Mouse (Mus musculus) small intestine, adult 2 months (tissue): Measurements from ENCODE around the gene Stx1b. TPM values are rescaled to one million over a fixed set of nuclear protein-coding genes. Genes with fewer than 3 reads are reported as not detected.

ENCODE experiments used
- H3K27ac ChIP-seq: fragments of 200-500 bp; 2 replicates; pipeline ENCODE4 v1.5.1; 2012; ENCODE audit warnings: low read depth, low read length, control low read depth, inconsistent platforms; ENCODE audit not compliant: insufficient read depth
- H3K27me3 ChIP-seq: fragments of 200-500 bp; 2 replicates; pipeline ENCODE4 v1.6.1; 2012; ENCODE audit warnings: mild to moderate bottlenecking, moderate library complexity, low read length, inconsistent platforms; ENCODE audit not compliant: control insufficient read depth, insufficient read depth
- H3K36me3 ChIP-seq: fragments of 200-500 bp; 2 replicates; pipeline ENCODE4 v1.6.1; 2012; ENCODE audit warnings: mild to moderate bottlenecking, low read length, control low read depth, inconsistent platforms; ENCODE audit not compliant: control insufficient read depth, insufficient read depth
- H3K4me1 ChIP-seq: fragments of 200-500 bp; 2 replicates; pipeline ENCODE4 v1.6.1; 2012; ENCODE audit warnings: low read length, inconsistent platforms, mixed read lengths; ENCODE audit not compliant: control insufficient read depth, insufficient read depth, insufficient read length
- H3K4me3 ChIP-seq: fragments of 200-500 bp; 2 replicates; pipeline ENCODE4 v1.5.1; 2012; ENCODE audit warnings: low read depth, mild to moderate bottlenecking, control low read depth, inconsistent platforms, low read length, moderate library complexity
- CTCF ChIP-seq: fragments of 200-500 bp; IDR thresholded peaks from 2 replicates; pipeline ENCODE4 v1.5.1; 2012; ENCODE audit warnings: low read depth, mild to moderate bottlenecking, control low read depth, inconsistent platforms, low read length, moderate library complexity, mixed read lengths; ENCODE audit not compliant: insufficient replicate concordance, insufficient read length; ENCODE audit errors: extremely low read depth
- POLR2A ChIP-seq: fragments of 200-500 bp; IDR thresholded peaks from 2 replicates; pipeline ENCODE4 v1.6.1; 2012; ENCODE audit warnings: low read depth, mild to moderate bottlenecking, control low read depth, inconsistent platforms, low read length, moderate library complexity
- WGBS: fragments of 180-500 bp; shearing (Covaris S2); methylation state at CpG from one replicate; pipeline ENCODE4 v1.1.7; 2018; 5-methylcytosine and 5-hydroxymethylcytosine counted together
- polyA plus RNA-seq: library from polyadenylated mRNA; depleted of rRNA; stranded (reverse); fragments of >200 nt; gene quantifications from 2 replicates; pipeline ENCODE4 v1.2.3, GENCODE M21; 2012; rRNA removed

The Stx1b gene
- polyA plus RNA-seq, 1 experiment, result 1.8 TPM

DNA sequence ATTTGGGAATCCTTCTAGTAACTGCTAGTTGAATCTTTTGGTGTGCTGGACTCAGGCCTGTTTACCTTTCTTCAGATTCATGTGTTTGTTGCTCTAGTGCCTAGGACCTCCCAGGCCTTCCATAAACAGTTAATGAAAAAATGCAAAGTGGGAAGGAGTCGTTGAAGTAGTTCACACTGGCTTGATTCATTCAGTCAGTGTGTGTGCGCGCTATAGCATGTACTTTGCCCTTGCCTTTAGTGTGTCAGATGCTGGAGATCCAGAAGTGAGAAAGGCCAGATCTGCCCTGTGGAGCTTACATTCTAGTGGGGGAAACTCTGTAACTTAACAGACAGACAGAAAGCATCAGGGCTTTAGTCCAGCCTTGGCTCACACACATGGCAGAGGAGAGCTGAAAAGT is 63.9 kb downstream of the Stx1b start:
- 46% methylated on average over 3 of the region's 3 CpGs for WGBS
- no peak overlapping the region for H3K4me3 ChIP-seq
- peaks cover 25% of the 10 kb centered on the region for H3K36me3 ChIP-seq
- H3K27ac ChIP-seq, result no peak overlapping the region
- TF ChIP-seq CTCF (no peak), POLR2A (no peak)
- H3K27me3 ChIP-seq, result no peaks in the 10 kb centered on the region
- no peaks in the 10 kb centered on the region; the same call in 1 of the 2 replicates for H3K4me1 ChIP-seq

DNA sequence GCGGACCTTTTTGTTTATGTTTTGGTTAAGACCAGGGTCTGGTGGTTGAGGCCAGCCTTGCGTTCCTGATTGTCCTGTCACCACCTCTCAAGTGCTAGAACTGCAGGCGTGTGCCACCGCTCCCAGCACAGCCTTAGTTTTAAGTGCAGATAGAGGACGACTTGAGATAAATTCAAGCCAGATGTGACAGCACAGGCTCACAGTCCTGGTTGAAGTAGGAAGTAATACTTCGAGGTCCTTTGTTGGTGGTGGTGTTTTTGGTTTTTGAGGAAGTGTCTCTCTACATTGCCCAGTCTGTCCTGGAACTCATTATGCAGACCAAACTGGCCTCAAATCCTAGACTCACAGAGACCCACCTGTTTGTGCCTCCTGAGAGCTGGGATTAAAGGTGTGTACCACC is 64.6 kb downstream of the Stx1b start:
- TF ChIP-seq CTCF (no peak), POLR2A (no peak)
- Histone ChIP-seq H3K27me3 (no peaks in the 10 kb centered on the region), H3K4me1 (no peaks in the 10 kb centered on the region; the same call in 1 of the 2 replicates), H3K27ac (no peak overlapping the region), H3K4me3 (no peak overlapping the region), H3K36me3 (peaks cover 28% of the 10 kb centered on the region)
- WGBS, result 73% methylated on average over 6 of the region's 6 CpGs

Other genes with a start within 250 kb of the Stx1b start
- 1.5 TPM in 2 replicates for gene Ccdc189, start 236.0 kb downstream of the Stx1b start, polyA plus RNA-seq
- gene Rnf40, start 235.8 kb downstream of the Stx1b start, polyA plus RNA-seq, result 10.6 and 20.6 TPM in 2 replicates
- gene Zfp629, start 208.8 kb downstream of the Stx1b start, polyA plus RNA-seq, result 4.4 and 5.5 TPM in 2 replicates
- gene Bcl7c, start 115.6 kb downstream of the Stx1b start, polyA plus RNA-seq, result 11.1 and 24.6 TPM in 2 replicates
- 7.1 and 8.3 TPM in 2 replicates for gene Ctf1, start 111.8 kb downstream of the Stx1b start, polyA plus RNA-seq
- not detected in 2 replicates for gene Ctf2, start 92.4 kb downstream of the Stx1b start, polyA plus RNA-seq
- gene Fbxl19, start 80.0 kb downstream of the Stx1b start, polyA plus RNA-seq, result 23.2 and 53.0 TPM in 2 replicates
- 17.9 and 21.3 TPM in 2 replicates for gene Orai3, start 54.7 kb downstream of the Stx1b start, polyA plus RNA-seq
- gene Setd1a, start 47.9 kb downstream of the Stx1b start, polyA plus RNA-seq, result 5.2 and 9.2 TPM in 2 replicates
- gene Gm49388, start 38.9 kb downstream of the Stx1b start, polyA plus RNA-seq, result 0.39 TPM in 1 of 2 replicates, not detected in the other
- 31.3 and 45.7 TPM in 2 replicates for gene Hsd3b7, start 23.9 kb downstream of the Stx1b start, polyA plus RNA-seq
- gene Stx4a, start 255 bp downstream of the Stx1b start, polyA plus RNA-seq, result 27.3 and 68.2 TPM in 2 replicates
- 8.0 and 13.6 TPM in 2 replicates for gene Zfp646, start 51.7 kb upstream of the Stx1b start, polyA plus RNA-seq
- 3.7 and 7.1 TPM in 2 replicates for gene Zfp668, start 52.3 kb upstream of the Stx1b start, polyA plus RNA-seq
- gene Prss53, start 66.4 kb upstream of the Stx1b start, polyA plus RNA-seq, result 1.6 and 2.1 TPM in 2 replicates
- not detected in 2 replicates for gene Gm21974, start 70.9 kb upstream of the Stx1b start, polyA plus RNA-seq
- gene Vkorc1, start 71.1 kb upstream of the Stx1b start, polyA plus RNA-seq, result 94.3 and 97.7 TPM in 2 replicates
- gene Bckdk, start 79.5 kb upstream of the Stx1b start, polyA plus RNA-seq, result 54.4 and 68.3 TPM in 2 replicates
- 5.2 and 8.3 TPM in 2 replicates for gene Kat8, start 88.0 kb upstream of the Stx1b start, polyA plus RNA-seq
- gene Prss8, start 105.6 kb upstream of the Stx1b start, polyA plus RNA-seq, result 30.0 and 41.3 TPM in 2 replicates
- 2.6 and 3.3 TPM in 2 replicates for gene Prss36, start 122.2 kb upstream of the Stx1b start, polyA plus RNA-seq
- 90.6 and 184 TPM in 2 replicates for gene Fus, start 142.9 kb upstream of the Stx1b start, polyA plus RNA-seq
- gene Pycard, start 169.3 kb upstream of the Stx1b start, polyA plus RNA-seq, result 602 and 952 TPM in 2 replicates
- 7.4 and 8.8 TPM in 2 replicates for gene Trim72, start 179.4 kb upstream of the Stx1b start, polyA plus RNA-seq
- 3.1 and 3.3 TPM in 2 replicates for gene Itgam, start 238.1 kb upstream of the Stx1b start, polyA plus RNA-seq
- gene Gm49368, start 238.1 kb upstream of the Stx1b start, polyA plus RNA-seq, result 0.05 and 0.09 TPM in 2 replicates